18 mouse cellular contexts compared by ENCODE assay signal in genomic region chr10:75505130-75505495, GRCm38 (mm10). TPM values are rescaled to one million over a fixed set of nuclear protein-coding genes. Genes with fewer than 3 reads are reported as not detected.
DNase-seq lines count a peak whose midpoint lies in the region; ATAC-seq and TF ChIP-seq lines count a peak whose summit lies in the region.
"Had no signal": no experiment of that assay in that cellular context is flagged by ENCODE, and none has a peak within 500 bp of the region (broad histone marks: within the 10 kb centered on the region; RNA-seq: fewer than 3 reads in every experiment).

No protein-coding gene starts in this region.

- H3K27me3 ChIP-seq in liver, embryonic 12.5 days (replicated peaks): no peaks in the 10 kb centered on the region
- no peaks in the 10 kb centered on the region for H3K27me3 ChIP-seq in liver, embryonic 11.5 days (replicated peaks; ENCODE audit: control insufficient read depth, insufficient read depth, low read length)
- no peaks in the 10 kb centered on the region for H3K27me3 ChIP-seq in intestine, embryonic 15.5 days (replicated peaks)
- H3K27me3 ChIP-seq in small intestine, adult 2 months (ENCODE audit: control insufficient read depth, insufficient read depth, low read length): no peaks in the 10 kb centered on the region
- H3K27me3 ChIP-seq in hindbrain, embryonic 11.5 days (ENCODE audit: control insufficient read depth, insufficient read depth, low read length): no peaks in the 10 kb centered on the region
- H3K27me3 ChIP-seq: heart, embryonic 12.5 days; midbrain, embryonic 15.5 days had no signal

- no peak for DNase-seq in liver, embryonic 11.5 days (ENCODE audit: low spot score)
- peak; percentile 42 to 59 for DNase-seq in kidney, postnatal 25 days
- no peak for DNase-seq in hindbrain, embryonic 11.5 days (ENCODE audit: low spot score)
- no peak for DNase-seq in T-cell, adult 2 months (ENCODE audit: low spot score)
- DNase-seq: adrenal gland, postnatal 25 days; cerebellum, postnatal 25 days; gastrocnemius, postnatal 10 days; heart, postnatal 4 days; lung, postnatal 4 days; right cerebral cortex, postnatal 14 days; thymus, adult 18-20 months had no signal

- no peaks in the 10 kb centered on the region for H3K9me3 ChIP-seq in liver, embryonic 12.5 days (replicated peaks)
- no peaks in the 10 kb centered on the region; the same call in 1 of the 2 replicates for H3K9me3 ChIP-seq in liver, embryonic 11.5 days (ENCODE audit: control insufficient read depth, low read length)
- H3K9me3 ChIP-seq in intestine, embryonic 15.5 days: no peaks in the 10 kb centered on the region
- no peaks in the 10 kb centered on the region for H3K9me3 ChIP-seq in hindbrain, embryonic 11.5 days (ENCODE audit: control insufficient read depth, low read length)
- H3K9me3 ChIP-seq: heart, embryonic 12.5 days; midbrain, embryonic 15.5 days had no signal

- no peak for TF ChIP-seq POLR2A in small intestine, adult 2 months (IDR thresholded peaks at IDR 0.05; ENCODE audit: low read depth, low read length)

- peak overlapping the region; percentile 74 for H3K27ac ChIP-seq in liver, embryonic 12.5 days
- no peak overlapping the region; the same call in 1 of the 2 replicates for H3K27ac ChIP-seq in liver, embryonic 11.5 days (ENCODE audit: low read depth, low read length)
- peak overlapping the region; percentile 19; the same call in 1 of the 2 replicates for H3K27ac ChIP-seq in intestine, embryonic 15.5 days
- peak overlapping the region; percentile 83 for H3K27ac ChIP-seq in small intestine, adult 2 months (ENCODE audit: insufficient read depth, low read depth, low read length)
- H3K27ac ChIP-seq in hindbrain, embryonic 11.5 days (ENCODE audit: low read depth, low read length): no peak overlapping the region
- H3K27ac ChIP-seq: embryonic facial prominence, embryonic 10.5 days; midbrain, embryonic 15.5 days had no signal

- no peak for TF ChIP-seq CTCF in small intestine, adult 2 months (IDR thresholded peaks at IDR 0.05; ENCODE audit: extremely low read depth, insufficient read length, insufficient replicate concordance, low read depth, low read length)

- WGBS in liver, embryonic 12.5 days (ENCODE audit: insufficient replicate concordance): 59% methylated on average over 3 of the region's 3 CpGs
- WGBS in liver, embryonic 11.5 days: 61% methylated on average over 3 of the region's 3 CpGs
- WGBS in intestine, embryonic 15.5 days: 54% methylated on average over 3 of the region's 3 CpGs
- 24% methylated on average over 3 of the region's 3 CpGs for WGBS in small intestine, adult 2 months
- 82% methylated on average over 3 of the region's 3 CpGs for WGBS in hindbrain, embryonic 11.5 days

- H3K9ac ChIP-seq in liver, embryonic 12.5 days: no peak overlapping the region
- H3K9ac ChIP-seq in liver, embryonic 11.5 days (ENCODE audit: low read depth, low read length): no peak overlapping the region
- no peak overlapping the region for H3K9ac ChIP-seq in intestine, embryonic 15.5 days
- no peak overlapping the region for H3K9ac ChIP-seq in hindbrain, embryonic 11.5 days (ENCODE audit: low read depth, low read length)
- H3K9ac ChIP-seq: heart, embryonic 12.5 days; midbrain, embryonic 15.5 days had no signal

- peaks cover 20% of the 10 kb centered on the region for H3K4me1 ChIP-seq in liver, embryonic 12.5 days
- peaks cover 12% of the 10 kb centered on the region; the same call in 1 of the 2 replicates for H3K4me1 ChIP-seq in liver, embryonic 11.5 days (replicated peaks; ENCODE audit: control insufficient read depth, insufficient read depth, low read length)
- H3K4me1 ChIP-seq in intestine, embryonic 15.5 days (replicated peaks): no peaks in the 10 kb centered on the region
- peaks cover 9% of the 10 kb centered on the region for H3K4me1 ChIP-seq in small intestine, adult 2 months (ENCODE audit: control insufficient read depth, insufficient read depth, insufficient read length, low read length)
- H3K4me1 ChIP-seq in hindbrain, embryonic 11.5 days (replicated peaks; ENCODE audit: control insufficient read depth, insufficient read depth, low read length): no peaks in the 10 kb centered on the region
- H3K4me1 ChIP-seq: embryonic facial prominence, embryonic 10.5 days; midbrain, embryonic 15.5 days had no signal

- peaks cover 70% of the 10 kb centered on the region for H3K36me3 ChIP-seq in liver, embryonic 12.5 days
- H3K36me3 ChIP-seq in liver, embryonic 11.5 days (ENCODE audit: control insufficient read depth, insufficient read depth, low read length): peaks cover 30% of the 10 kb centered on the region
- peaks cover 31% of the 10 kb centered on the region for H3K36me3 ChIP-seq in intestine, embryonic 15.5 days
- peaks cover 39% of the 10 kb centered on the region for H3K36me3 ChIP-seq in small intestine, adult 2 months (ENCODE audit: control insufficient read depth, insufficient read depth, low read length)
- peaks cover 10% of the 10 kb centered on the region for H3K36me3 ChIP-seq in hindbrain, embryonic 11.5 days (ENCODE audit: control insufficient read depth, insufficient read depth, low read length)

- no peak for ATAC-seq in liver, embryonic 12.5 days
- ATAC-seq in liver, embryonic 11.5 days (replicated peaks; ENCODE audit: low FRiP score): no peak
- peak; percentile 73 for ATAC-seq in intestine, embryonic 15.5 days
- no peak for ATAC-seq in hindbrain, embryonic 11.5 days (ENCODE audit: low FRiP score)
- ATAC-seq: forebrain, embryonic 16.5 days; midbrain, embryonic 15.5 days had no signal

- no peak overlapping the region for H3K4me2 ChIP-seq in liver, embryonic 12.5 days
- H3K4me2 ChIP-seq in liver, embryonic 11.5 days: no peak overlapping the region
- no peak overlapping the region for H3K4me2 ChIP-seq in intestine, embryonic 15.5 days (replicated peaks)
- H3K4me2 ChIP-seq in hindbrain, embryonic 11.5 days (replicated peaks; ENCODE audit: low read depth, low read length): no peak overlapping the region
- H3K4me2 ChIP-seq: heart, embryonic 12.5 days; midbrain, embryonic 15.5 days had no signal

- H3K4me3 ChIP-seq in liver, embryonic 12.5 days: no peak overlapping the region
- H3K4me3 ChIP-seq in liver, embryonic 11.5 days (ENCODE audit: low read depth, low read length): no peak overlapping the region
- no peak overlapping the region for H3K4me3 ChIP-seq in intestine, embryonic 15.5 days (replicated peaks)
- no peak overlapping the region for H3K4me3 ChIP-seq in small intestine, adult 2 months (ENCODE audit: low read depth, low read length)
- H3K4me3 ChIP-seq in hindbrain, embryonic 11.5 days (ENCODE audit: low read depth, low read length): no peak overlapping the region
- H3K4me3 ChIP-seq: embryonic facial prominence, embryonic 10.5 days; heart, embryonic 12.5 days; midbrain, embryonic 15.5 days had no signal

RNA-seq across cellular contexts. Expression of gene Snrpd3, which starts 12.2 kb away (rescaled TPM):
- polyA plus RNA-seq in liver, embryonic 12.5 days (2016; fragmentation: Nextera tagmentation; extraction: Ambion mirVana): 119 and 126 TPM in 2 replicates
- 272 and 328 TPM in 2 replicates for polyA plus RNA-seq in liver, embryonic 11.5 days (2014; fragmentation: Nextera tagmentation; extraction: Ambion mirVana)
- polyA plus RNA-seq in intestine, embryonic 15.5 days (2015; fragmentation: Nextera tagmentation; extraction: Ambion mirVana): 147 and 156 TPM in 2 replicates
- 5.2 and 7.4 TPM in 2 replicates for polyA plus RNA-seq in small intestine, adult 2 months (2012; rRNA removed)
- 180 and 205 TPM in 2 replicates for polyA plus RNA-seq in hindbrain, embryonic 11.5 days (2014; fragmentation: Nextera tagmentation; extraction: Ambion mirVana)

RNA-seq across cellular contexts. Expression of gene Gucd1, which starts 12.7 kb away (rescaled TPM):
- 46.6 and 50.5 TPM in 2 replicates for polyA plus RNA-seq in liver, embryonic 12.5 days (2016; fragmentation: Nextera tagmentation; extraction: Ambion mirVana)
- 44.5 and 48.8 TPM in 2 replicates for polyA plus RNA-seq in liver, embryonic 11.5 days (2014; fragmentation: Nextera tagmentation; extraction: Ambion mirVana)
- 39.8 and 46.7 TPM in 2 replicates for polyA plus RNA-seq in intestine, embryonic 15.5 days (2015; fragmentation: Nextera tagmentation; extraction: Ambion mirVana)
- polyA plus RNA-seq in small intestine, adult 2 months (2012; rRNA removed): 111 and 261 TPM in 2 replicates
- 26.7 and 29.8 TPM in 2 replicates for polyA plus RNA-seq in hindbrain, embryonic 11.5 days (2014; fragmentation: Nextera tagmentation; extraction: Ambion mirVana)

RNA-seq across cellular contexts. Expression of gene Lrrc75b, which starts 55.0 kb away (rescaled TPM):
- 0.11 and 0.12 TPM in 2 replicates for polyA plus RNA-seq in liver, embryonic 12.5 days (2016; fragmentation: Nextera tagmentation; extraction: Ambion mirVana)
- polyA plus RNA-seq in liver, embryonic 11.5 days (2014; fragmentation: Nextera tagmentation; extraction: Ambion mirVana): 0.48 and 0.52 TPM in 2 replicates
- polyA plus RNA-seq in intestine, embryonic 15.5 days (2015; fragmentation: Nextera tagmentation; extraction: Ambion mirVana): 2.1 and 2.7 TPM in 2 replicates
- polyA plus RNA-seq in small intestine, adult 2 months (2012; rRNA removed): 1.8 and 1.9 TPM in 2 replicates
- polyA plus RNA-seq in hindbrain, embryonic 11.5 days (2014; fragmentation: Nextera tagmentation; extraction: Ambion mirVana): 4.8 and 6.2 TPM in 2 replicates

RNA-seq across cellular contexts. Expression of gene Ggt1, which starts 56.3 kb away (rescaled TPM):
- 2.6 and 4.7 TPM in 2 replicates for polyA plus RNA-seq in liver, embryonic 12.5 days (2016; fragmentation: Nextera tagmentation; extraction: Ambion mirVana)
- polyA plus RNA-seq in liver, embryonic 11.5 days (2014; fragmentation: Nextera tagmentation; extraction: Ambion mirVana): 4.2 and 4.9 TPM in 2 replicates
- polyA plus RNA-seq in intestine, embryonic 15.5 days (2015; fragmentation: Nextera tagmentation; extraction: Ambion mirVana): 46.5 and 63.7 TPM in 2 replicates
- polyA plus RNA-seq in small intestine, adult 2 months (2012; rRNA removed): 454 and 722 TPM in 2 replicates
- 1.7 and 2.2 TPM in 2 replicates for polyA plus RNA-seq in hindbrain, embryonic 11.5 days (2014; fragmentation: Nextera tagmentation; extraction: Ambion mirVana)

Comparison
In these comparisons a context has a peak if more than half of its experiments do, and no peak if none do; other contexts are left out.
1. H3K27ac ChIP-seq: peak in liver, embryonic 12.5 days (single experiment), intestine, embryonic 15.5 days (single experiment) and small intestine, adult 2 months (single experiment); none in liver, embryonic 11.5 days (single experiment) and hindbrain, embryonic 11.5 days (single experiment).
2. DNase-seq: peak in kidney, postnatal 25 days (2 of 2); none in liver, embryonic 11.5 days (single experiment), hindbrain, embryonic 11.5 days (single experiment) and T-cell, adult 2 months (single experiment).
3. RNA of gene Snrpd3, which starts 12.2 kb away (polyA plus RNA-seq): 272 to 328 TPM in liver, embryonic 11.5 days, 180 to 205 TPM in hindbrain, embryonic 11.5 days, 147 to 156 TPM in intestine, embryonic 15.5 days and 119 to 126 TPM in liver, embryonic 12.5 days; 5.2 to 7.4 TPM in small intestine, adult 2 months; every median in the first group is over 10 times any median in the second.